Mouse (Mus musculus) midbrain, embryonic 10.5 days (tissue): ENCODE measurements around the gene Chordc1. TPM values are rescaled to one million over a fixed set of nuclear protein-coding genes. Genes with fewer than 3 reads are reported as not detected.
A peak's percentile ranks its signal among the peaks of the same experiment; 100 is the strongest.
"Not testable (repeated sequence)": the region's sequence is repeated elsewhere in the genome, so short reads cannot be mapped to it uniquely, and the experiment has no call there.

Experiments used
- DNase-seq: peaks from one replicate; pipeline ENCODE4 v3.0.0-alpha.2; 2017; ENCODE audit warnings: low spot score
- H3K27ac ChIP-seq: fragments of 300-500 bp; sonication (generic); replicated peaks from 2 replicates; pipeline ENCODE4 v1.5.1; 2016; ENCODE audit warnings: mild to moderate bottlenecking
- H3K27me3 ChIP-seq: fragments of 300-500 bp; sonication (generic); 2 replicates; pipeline ENCODE4 v1.6.1; 2016; ENCODE audit warnings: low read depth, mild to moderate bottlenecking; ENCODE audit not compliant: poor library complexity, severe bottlenecking
- H3K36me3 ChIP-seq: fragments of 300-500 bp; sonication (generic); 2 replicates; pipeline ENCODE4 v1.6.1; 2016; ENCODE audit warnings: mild to moderate bottlenecking, moderate library complexity
- H3K4me1 ChIP-seq: fragments of 300-500 bp; sonication (generic); 2 replicates; pipeline ENCODE4 v1.6.1; 2016
- H3K4me3 ChIP-seq: fragments of 300-500 bp; sonication (generic); 2 replicates; pipeline ENCODE4 v1.5.1; 2016; ENCODE audit warnings: mild to moderate bottlenecking, moderate library complexity
- H3K9me3 ChIP-seq: fragments of 300-500 bp; sonication (generic); replicated peaks from 2 replicates; pipeline ENCODE4 v1.6.1; 2016; ENCODE audit warnings: mild to moderate bottlenecking
- WGBS: fragments of 180-500 bp; shearing (Covaris S2); methylation state at CpG from one replicate; pipeline ENCODE4 v1.1.7; 2016; 5-methylcytosine and 5-hydroxymethylcytosine counted together
- polyA plus RNA-seq: library from polyadenylated mRNA; unstranded; fragments of >200 nt; fragmentation: Nextera tagmentation; extraction: Ambion mirVana; gene quantifications from 2 replicates; pipeline ENCODE4 v1.2.1, GENCODE M21; 2016

The Chordc1 gene
- 133 and 149 TPM in 2 replicates for polyA plus RNA-seq

DNA sequence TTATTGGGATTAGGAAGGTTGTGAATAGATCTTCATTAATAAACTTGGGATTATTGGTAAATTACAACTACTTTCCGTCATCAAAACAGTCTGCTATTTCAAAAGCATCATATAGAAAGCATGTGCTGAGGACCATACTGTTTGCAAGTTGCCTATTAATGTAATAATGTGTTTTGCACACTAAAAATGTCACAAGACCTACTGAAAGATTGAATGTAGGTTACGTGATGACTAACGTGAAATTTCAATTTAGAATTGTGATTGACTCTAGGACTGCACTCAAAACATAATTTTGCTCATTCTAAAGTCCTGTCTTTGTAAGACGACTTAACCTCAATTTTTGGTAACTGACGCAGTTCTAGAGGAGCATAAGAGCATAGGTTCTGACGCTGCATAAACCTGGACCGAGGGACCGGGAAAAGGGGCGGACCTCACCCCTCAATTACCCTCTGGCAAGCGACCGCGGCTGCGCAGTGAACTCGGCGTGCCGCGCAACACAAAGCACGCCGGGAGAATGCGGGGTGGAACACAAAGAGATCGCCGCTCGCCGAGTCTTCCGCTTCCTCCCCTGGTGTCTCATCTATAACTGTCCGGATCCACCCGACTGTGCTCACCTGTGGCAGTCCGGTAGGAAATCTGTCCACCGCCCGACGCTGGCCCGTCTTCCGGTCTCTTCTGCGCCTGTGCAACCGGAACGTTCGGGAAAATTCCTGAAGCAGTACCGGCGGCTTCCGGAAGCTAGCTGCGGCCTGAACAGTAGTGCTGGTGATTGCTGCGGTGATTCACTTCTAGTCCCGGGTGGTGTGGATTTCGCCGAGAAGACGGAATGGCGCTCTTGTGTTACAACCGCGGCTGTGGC lies at the start of gene Chordc1:
Gene Chordc1, plus strand, starts transcription at position 555 of the 859 bp plus-strand sequence.
- 4% methylated on average over 49 of the region's 49 CpGs for WGBS
- Histone ChIP-seq H3K27me3 (no peaks in the 10 kb centered on the region), H3K4me1 (peaks cover 16% of the 10 kb centered on the region), H3K36me3 (peaks cover 17% of the 10 kb centered on the region), H3K4me3 (peak within 1 kb of the TSS; percentile 83), H3K27ac (peak within 1 kb of the TSS; percentile 94), H3K9me3 (no peaks in the 10 kb centered on the region)
- peak; percentile 97 for DNase-seq

DNA sequence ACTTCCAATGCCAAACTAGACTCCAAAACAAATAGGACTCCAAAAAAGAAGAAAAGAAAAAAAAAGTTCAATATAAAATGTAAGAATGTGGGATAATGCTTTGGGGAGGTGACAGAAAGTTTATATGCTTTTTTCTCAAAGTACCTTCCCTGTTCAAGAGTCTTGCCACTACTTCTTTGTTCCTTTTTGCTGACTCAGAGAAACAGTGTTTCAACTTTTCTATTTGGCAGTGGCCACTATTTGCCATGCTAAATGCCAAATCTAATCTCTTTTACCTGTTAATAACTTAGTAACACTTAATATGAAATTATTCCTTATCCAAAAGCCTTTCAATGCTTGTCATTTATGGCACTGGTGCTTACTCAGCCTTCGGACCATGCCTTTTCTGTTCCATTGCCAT lies 16.0 kb upstream of the Chordc1 start:
- Histone ChIP-seq H3K27ac (no peak overlapping the region), H3K36me3 (no peaks in the 10 kb centered on the region), H3K27me3 (no peaks in the 10 kb centered on the region), H3K4me3 (no peak overlapping the region), H3K4me1 (no peaks in the 10 kb centered on the region), H3K9me3 (no peaks in the 10 kb centered on the region)
- WGBS, result 92% methylated on average over 1 of the region's 1 CpGs
- DNase-seq, result no peak

DNA sequence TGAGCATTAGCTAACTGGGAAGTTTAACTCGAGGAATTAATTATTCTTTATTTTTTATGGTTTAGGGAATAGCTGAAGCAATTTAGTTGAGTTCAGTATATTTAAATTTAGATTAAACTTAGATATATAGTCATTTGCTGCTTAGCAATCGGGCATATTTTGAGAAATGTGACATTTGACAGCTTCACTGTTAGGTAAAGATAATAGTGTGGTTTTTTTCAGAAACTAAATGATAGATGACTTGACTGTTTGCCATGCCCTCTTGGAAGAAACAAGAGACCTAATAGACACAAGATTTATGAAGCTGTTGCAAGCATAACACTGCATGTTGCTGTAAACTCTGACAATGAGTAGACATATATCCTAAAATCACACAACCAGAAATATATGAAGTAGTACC lies 15.1 kb upstream of the Chordc1 start:
- H3K9me3 ChIP-seq, result no peaks in the 10 kb centered on the region
- no peaks in the 10 kb centered on the region for H3K36me3 ChIP-seq
- H3K27me3 ChIP-seq, result no peaks in the 10 kb centered on the region
- no peak overlapping the region for H3K27ac ChIP-seq
- no peak overlapping the region for H3K4me3 ChIP-seq
- 67% methylated on average over 2 of the region's 2 CpGs for whole genome bisulfite sequencing
- no peak for DNase-seq
- no peaks in the 10 kb centered on the region for H3K4me1 ChIP-seq

DNA sequence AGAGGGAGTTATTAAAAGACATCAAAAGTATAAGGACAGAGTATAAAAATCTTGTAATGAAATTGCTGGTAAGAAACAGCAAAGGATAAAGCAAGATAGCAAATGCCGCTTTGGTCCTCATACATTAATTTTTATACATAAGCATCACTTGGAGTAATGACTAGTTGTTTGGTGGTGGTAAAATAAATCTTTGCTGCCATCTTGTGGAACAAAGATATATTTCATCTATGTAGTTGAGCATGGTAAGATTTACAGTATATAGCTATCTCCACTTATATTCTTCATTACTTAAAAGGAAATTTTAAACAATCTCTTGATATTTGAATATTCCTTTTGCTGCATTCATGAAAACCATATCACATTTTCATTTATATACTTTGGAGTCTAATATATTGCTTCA lies 14.4 kb upstream of the Chordc1 start:
- no peak for DNase-seq
- 59% methylated on average over 1 of the region's 1 CpGs for WGBS

DNA sequence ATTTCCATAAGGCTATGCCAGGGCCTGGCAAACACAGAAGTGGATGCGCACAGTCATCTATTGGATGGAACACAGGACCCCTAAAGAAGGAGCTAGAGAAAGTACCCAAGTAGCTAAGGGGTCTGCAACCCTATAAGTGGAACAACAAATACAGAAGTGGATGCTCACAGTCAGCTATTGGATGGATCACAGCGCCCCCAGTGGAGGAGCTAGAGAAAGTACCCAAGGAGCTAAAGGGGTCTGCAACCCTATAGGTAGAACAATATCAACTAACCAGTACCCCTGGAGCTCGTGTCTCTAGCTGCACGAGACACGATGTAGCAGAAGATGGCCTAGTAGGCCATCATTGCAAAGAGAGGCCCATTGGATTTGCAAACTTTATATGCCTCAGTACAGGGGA lies 13.2 kb upstream of the Chordc1 start:
- DNase-seq, H3K36me3 ChIP-seq, H3K4me1 ChIP-seq, H3K27ac ChIP-seq, H3K27me3 ChIP-seq, H3K4me3 ChIP-seq, H3K9me3 ChIP-seq: not testable (repeated sequence)
- 42% methylated on average over 5 of the region's 5 CpGs for WGBS

More for the DNA sequence above, 14.4 kb upstream of the Chordc1 start:
- Histone ChIP-seq H3K4me1 (no peaks in the 10 kb centered on the region), H3K4me3 (no peak overlapping the region), H3K27ac (no peak overlapping the region), H3K27me3 (no peaks in the 10 kb centered on the region), H3K9me3 (no peaks in the 10 kb centered on the region), H3K36me3 (no peaks in the 10 kb centered on the region)

DNA sequence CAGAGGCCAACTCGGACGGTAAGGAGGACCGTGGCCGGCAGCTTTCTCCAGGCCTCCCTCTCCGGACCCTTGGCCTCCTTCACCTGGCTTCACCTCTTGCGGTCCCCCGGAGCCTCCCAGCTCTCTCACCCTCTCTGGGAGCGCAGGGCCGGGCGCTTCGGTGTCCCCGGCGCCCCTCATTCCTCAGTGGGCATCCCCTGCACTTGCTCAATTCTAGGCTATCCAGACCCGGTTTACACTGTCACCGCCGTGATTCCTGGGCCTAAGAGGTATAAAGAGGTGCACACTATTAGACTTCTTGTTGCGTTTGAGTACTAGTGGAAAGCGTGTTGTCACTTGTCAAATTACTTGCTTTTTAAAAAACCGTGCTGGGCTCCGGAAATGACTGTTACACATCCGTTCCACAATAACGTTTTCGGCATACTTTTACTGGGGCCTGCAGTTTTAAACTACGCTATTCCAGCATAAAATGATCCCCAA lies 558 bp downstream of the Chordc1 start:
- Histone ChIP-seq H3K27ac (peak overlapping the region; percentile 94), H3K36me3 (peaks cover 24% of the 10 kb centered on the region), H3K9me3 (no peaks in the 10 kb centered on the region), H3K4me3 (peak overlapping the region; percentile 83), H3K27me3 (no peaks in the 10 kb centered on the region), H3K4me1 (peaks cover 16% of the 10 kb centered on the region)
- 2% methylated on average over 24 of the region's 24 CpGs for WGBS
- no peak for DNase-seq

DNA sequence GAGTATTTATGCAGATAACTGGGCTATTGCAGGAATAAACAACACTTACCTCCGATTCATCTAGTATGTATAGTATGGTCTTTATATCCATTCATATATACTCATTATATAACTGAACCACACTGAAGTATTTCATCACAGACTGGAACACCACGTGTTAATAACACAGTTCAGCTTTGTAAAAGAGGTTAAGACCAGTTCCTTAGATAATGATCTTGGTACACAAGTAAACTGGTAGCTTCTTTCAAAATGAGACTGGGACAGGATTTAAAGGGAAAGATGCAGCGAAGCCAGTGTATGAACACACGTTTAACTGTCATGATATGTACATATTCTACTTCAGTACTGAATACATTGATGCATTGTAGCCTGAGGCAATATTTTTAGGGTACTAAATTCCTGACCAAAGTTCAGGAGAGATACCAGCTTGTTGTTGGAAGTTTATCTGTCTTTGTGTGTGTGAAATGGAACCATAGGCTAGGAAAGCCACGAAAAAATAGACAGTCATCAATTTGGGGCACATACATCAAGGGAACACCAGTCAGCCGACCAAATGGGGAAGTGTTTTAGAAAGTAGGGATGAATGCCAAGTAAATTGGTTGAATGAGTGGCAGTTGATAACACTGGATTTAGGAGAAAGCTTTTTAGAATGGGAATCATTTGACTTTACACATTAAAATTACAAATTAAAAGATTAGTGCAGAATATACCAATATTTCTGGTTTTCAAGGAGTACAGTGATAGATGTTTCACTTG lies 1.3 kb downstream of the Chordc1 start:
- H3K27ac ChIP-seq, result peak overlapping the region; percentile 94
- WGBS, result 62% methylated on average over 6 of the region's 6 CpGs

DNA sequence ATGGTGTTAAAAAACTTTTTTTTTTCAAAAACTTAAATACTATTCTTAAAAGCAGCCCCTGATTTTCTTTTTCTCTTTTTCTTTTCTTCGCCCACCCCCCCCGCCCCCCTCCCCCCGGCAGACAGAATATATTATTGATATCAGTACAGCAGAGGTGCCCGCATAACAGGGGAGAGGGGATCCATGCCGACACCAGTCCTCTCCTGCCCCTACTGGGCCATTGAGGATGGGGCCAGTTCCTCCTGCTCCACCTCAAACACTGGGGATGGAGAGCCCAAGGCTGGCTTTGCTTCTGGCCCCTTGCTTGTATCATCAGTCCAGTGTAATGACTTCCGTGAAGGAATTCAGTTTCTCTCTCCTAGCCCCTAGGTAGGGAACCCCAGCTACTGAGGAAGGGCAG lies 6.4 kb downstream of the Chordc1 start:
- H3K4me3 ChIP-seq, result no peak overlapping the region
- H3K9me3 ChIP-seq, result no peaks in the 10 kb centered on the region
- peaks cover 82% of the 10 kb centered on the region for H3K36me3 ChIP-seq
- no peaks in the 10 kb centered on the region for H3K27me3 ChIP-seq
- peaks cover 12% of the 10 kb centered on the region for H3K4me1 ChIP-seq
- no peak overlapping the region for H3K27ac ChIP-seq
- DNase-seq, result no peak
- 86% methylated on average over 6 of the region's 6 CpGs for WGBS

More for the DNA sequence above, 1.3 kb downstream of the Chordc1 start:
- Histone ChIP-seq H3K4me1 (peaks cover 16% of the 10 kb centered on the region), H3K9me3 (no peaks in the 10 kb centered on the region), H3K4me3 (peak overlapping the region; percentile 83), H3K27me3 (no peaks in the 10 kb centered on the region), H3K36me3 (peaks cover 31% of the 10 kb centered on the region)
- DNase-seq, result no peak

DNA sequence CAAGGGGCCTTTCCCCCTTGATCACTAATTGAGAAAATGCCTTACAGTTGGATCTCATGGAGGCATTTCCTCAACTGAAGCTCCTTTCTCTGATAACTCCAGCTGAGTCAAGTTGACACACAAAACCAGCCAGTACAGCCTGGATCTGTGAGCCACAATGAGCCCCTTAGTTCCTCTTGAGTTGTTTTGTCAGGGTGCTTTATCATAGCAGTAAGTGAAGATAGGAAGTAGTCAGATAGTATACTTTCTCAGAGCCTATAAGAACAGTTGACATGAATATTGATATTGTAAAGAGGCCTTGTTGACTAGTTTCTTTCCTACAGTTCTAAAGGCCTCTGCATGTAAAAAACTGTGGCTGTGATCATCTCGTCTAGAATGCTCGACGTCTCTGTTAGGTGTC lies 28.1 kb downstream of the Chordc1 start:
- H3K4me1 ChIP-seq, result no peaks in the 10 kb centered on the region
- H3K27me3 ChIP-seq, result no peaks in the 10 kb centered on the region
- WGBS, result 88% methylated on average over 3 of the region's 3 CpGs
- no peak overlapping the region for H3K27ac ChIP-seq
- peaks cover 32% of the 10 kb centered on the region for H3K36me3 ChIP-seq
- H3K9me3 ChIP-seq, result no peaks in the 10 kb centered on the region
- H3K4me3 ChIP-seq, result no peak overlapping the region
- DNase-seq, result no peak

Other genes with a start within 250 kb of the Chordc1 start
- gene Naalad2, start 110.9 kb downstream of the Chordc1 start, polyA plus RNA-seq, result 1.3 and 1.6 TPM in 2 replicates
- gene Ubtfl1, start 112.3 kb downstream of the Chordc1 start, polyA plus RNA-seq, result not detected in 2 replicates
- not detected in 2 replicates for gene Mbd3l2, start 138.5 kb downstream of the Chordc1 start, polyA plus RNA-seq
- 10.2 and 13.2 TPM in 2 replicates for gene Zfp558, start 186.1 kb downstream of the Chordc1 start, polyA plus RNA-seq
- not detected in 2 replicates for gene Mbd3l1, start 186.2 kb downstream of the Chordc1 start, polyA plus RNA-seq